Mouse (Mus musculus) left cerebral cortex, adult 11 months (tissue): Measurements from ENCODE around the gene Cnga4.
"Not testable (repeated sequence)": the region's sequence is repeated elsewhere in the genome, so short reads cannot be mapped to it uniquely, and the experiment has no call there.

ENCODE experiments used
- DNase-seq: peaks from one replicate; pipeline ENCODE4 v3.0.0; 2022; ENCODE audit warnings: low spot score

The Cnga4 gene

GRCm38 (mm10) chr7:105416529-105416928 lies 12.2 kb downstream of the Cnga4 start:
- DNase-seq = no peak

DNA sequence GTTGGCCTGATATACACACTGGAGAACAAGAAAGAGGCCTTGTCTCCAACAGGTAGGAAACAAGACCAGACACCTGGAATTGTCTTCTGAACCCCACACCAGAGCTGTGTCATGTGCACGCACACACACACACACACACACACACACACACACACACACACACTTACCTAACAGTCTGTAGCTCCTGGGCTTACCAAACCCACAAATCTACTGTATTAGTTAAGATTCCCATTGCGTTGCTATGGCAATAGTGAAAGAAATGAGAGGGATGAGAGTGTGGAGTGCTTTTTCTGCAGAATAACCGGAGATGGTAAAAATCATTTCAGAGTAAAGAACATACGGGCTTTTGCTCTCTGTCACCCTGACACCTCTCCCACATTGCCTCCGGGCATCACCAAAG lies 13.7 kb downstream of the Cnga4 start:
- DNase-seq = no peak

DNA sequence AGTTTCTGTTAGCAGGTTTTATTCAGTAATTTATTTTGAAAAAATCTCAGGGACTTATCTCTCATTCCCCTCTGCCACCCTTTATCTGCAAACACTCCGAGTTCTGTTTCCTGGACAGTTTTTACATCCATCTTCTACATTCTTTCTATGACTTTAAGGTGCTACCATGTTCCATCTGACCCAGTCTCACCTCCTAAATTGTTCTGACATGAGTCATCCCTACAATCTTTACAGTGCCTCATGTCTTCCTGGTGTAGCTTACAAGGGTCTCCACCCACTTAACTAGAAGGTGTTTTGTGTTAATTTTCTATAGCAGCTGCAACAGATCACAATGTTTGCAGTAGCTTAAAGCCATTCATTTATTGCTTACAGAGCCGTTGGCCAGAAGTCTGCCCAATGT lies 16.5 kb downstream of the Cnga4 start:
- DNase-seq = no peak

DNA sequence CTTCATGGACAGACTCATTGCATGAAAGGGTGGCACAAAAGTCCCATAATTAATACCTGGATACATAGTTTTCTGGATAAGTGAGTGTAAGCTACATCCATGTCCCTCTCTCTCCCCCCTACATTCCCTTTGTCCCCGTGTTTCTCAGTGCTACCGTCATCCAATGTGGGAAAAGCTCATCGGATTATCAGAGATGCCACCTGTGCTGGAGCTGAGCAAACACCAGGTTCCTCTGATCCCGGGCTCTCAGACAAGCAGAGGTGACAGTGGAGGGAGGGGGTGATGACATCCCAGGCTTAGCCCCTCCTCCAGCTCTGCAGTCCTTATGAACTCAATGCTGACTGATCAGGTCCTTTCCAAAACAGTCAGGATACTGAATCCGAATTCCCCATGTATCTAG lies 20.0 kb downstream of the Cnga4 start:
- no peak for DNase-seq

DNA sequence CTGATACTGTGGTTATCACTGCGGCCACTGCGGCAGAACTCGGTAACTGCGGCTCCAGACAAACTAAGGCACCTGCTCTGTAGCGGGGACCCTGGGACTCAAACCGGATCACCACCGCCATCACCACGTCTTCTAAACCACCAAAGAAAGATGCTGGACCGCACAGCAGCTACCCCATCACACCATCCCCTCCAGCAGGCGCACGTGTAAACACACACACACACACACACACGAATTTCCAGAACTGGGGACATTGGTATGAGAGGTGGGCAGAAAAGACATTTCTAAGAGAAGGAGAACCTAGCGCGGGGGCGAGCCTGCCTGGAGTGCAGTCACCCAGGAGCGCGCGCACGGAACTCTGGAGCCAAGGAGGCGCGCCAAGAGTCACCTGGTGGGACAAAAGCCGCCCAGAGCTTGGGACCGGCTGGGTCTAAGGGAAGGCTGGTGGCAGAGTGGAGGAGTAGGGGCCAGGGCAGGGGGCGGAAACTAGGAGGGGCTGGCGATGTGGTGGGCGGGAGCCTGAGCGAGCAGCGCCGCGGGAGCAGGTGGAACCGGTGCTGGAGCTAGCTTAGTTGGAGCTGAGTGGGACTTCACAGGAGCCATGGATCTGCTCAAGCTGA lies 21.2 kb downstream of the Cnga4 start, which contains the start of gene Cckbr:
Gene Cckbr (plus strand): TSS at position 308 of the 620 bp plus-strand sequence.
- DNase-seq = no peak

GRCm38 (mm10) chr7:105426051-105426450 lies 21.7 kb downstream of the Cnga4 start:
- DNase-seq = no peak

DNA sequence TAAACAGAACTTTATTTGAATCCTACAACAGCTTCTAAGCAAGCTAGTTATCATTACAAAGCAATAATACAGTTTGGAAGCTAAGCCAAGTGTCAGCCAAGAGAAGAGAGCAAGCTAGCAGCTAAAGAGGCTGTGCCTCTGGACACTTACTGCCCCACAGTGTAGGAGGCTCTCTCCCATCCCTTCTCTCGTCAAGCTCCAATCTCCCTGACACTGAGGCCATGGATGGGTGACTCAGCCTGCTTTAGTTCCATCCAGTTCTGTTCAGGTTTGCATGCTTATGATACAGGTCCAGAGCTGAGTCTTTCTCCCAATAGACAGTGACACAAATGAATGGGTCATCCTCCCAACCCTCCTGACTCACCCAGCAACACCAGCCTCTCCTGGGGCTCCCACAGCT lies 27.7 kb downstream of the Cnga4 start:
- no peak for DNase-seq

GRCm38 (mm10) chr7:105433859-105434258 lies 29.5 kb downstream of the Cnga4 start:
- DNase-seq = no peak

- DNase-seq = no peak
These were observed 30.4 kb downstream of the Cnga4 start for GRCm38 (mm10) chr7:105434798-105435197.

DNA sequence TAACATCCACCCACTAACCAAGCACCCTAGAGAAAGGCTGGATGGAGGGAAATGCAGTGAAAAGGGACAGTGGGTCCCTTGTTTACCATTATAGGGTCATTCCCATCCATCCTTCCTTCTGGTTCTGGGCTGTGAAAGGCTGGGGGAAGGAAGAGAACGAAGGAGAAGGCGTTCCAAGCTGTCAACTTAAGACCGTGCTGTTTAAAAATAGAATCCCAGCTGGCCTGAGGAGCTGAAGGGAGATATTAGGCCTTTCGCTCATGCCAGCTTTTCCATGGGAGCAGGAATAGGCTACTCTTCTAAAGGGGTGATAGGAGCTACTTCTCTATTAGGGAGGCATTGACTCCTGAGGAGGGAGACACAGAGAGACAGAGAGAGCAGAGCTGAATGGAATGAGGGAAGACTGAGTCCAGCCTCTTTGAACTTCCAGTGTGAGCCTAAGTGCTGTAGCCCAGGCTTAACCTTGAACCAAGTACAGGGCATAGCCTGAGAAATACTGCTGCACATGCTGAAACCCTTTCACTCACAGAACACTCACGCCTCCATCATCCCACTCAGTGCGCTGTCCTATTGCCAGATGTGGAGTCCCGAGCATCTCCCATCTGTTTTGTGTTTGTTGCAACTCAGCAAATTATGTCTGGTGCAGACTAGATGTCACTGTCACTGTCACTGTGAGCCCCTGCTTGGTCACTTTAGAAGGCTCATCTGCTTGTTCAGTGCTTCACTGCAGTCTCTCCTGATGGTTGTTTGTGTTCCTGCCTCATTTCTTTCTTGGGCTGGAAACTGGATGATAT lies 33.8 kb downstream of the Cnga4 start:
- DNase-seq = no peak

DNA sequence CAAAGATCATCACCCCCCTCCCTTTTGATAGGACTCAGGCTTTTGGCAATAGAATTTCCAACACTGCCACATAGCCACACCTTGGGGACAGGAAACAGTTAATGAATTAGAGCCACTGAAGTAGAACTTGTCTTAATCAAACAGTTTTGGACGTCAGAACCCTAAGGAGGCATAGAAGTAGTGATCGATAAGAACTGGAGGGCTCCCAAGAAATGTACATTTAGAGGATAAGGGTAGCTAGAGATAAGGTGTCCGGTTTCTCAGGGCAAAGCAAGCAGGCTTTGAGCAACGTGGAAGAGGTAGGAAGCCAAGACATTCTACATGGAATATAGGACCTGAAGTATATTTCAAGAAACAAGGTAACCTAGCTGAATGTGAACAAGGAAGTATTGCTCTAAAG lies 37.1 kb downstream of the Cnga4 start:
- no peak for DNase-seq

- DNase-seq = no peak
These were observed 40.7 kb downstream of the Cnga4 start for GRCm38 (mm10) chr7:105445076-105445475.

DNA sequence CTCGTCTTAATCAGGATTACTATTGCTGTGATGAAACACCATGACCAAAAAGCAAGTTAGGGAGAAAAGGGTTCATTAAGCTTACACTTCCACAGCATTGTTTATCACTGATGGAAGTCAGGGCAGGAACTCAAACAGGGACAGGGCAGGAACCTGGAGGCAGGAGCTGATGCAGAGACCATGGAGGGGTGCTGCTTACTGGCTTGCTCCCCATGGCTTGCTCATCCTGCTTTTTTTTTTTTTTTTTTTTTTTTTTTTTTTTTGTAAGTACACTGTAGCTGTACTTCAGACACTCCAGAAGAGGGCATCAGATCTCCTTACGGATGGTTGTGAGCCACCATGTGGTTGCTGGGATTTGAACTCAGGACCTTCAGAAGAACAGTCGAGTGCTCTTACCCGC lies 49.0 kb downstream of the Cnga4 start:
- not testable (repeated sequence) for DNase-seq
